Mouse (Mus musculus): ENCODE data around the gene Clpb.
"Not testable (repeated sequence)": the region's sequence is repeated elsewhere in the genome, so short reads cannot be mapped to it uniquely, and the experiment has no call there.

The Clpb gene

GRCm38 (mm10) chr7:101663514-101664159 is at the start of gene Clpb:
Gene Clpb, plus strand, starts transcription at chr7:101663633.
- DNase-seq (ENCODE audit: low spot score in 2 of 2): peak; percentile 84 to 94

- DNase-seq (ENCODE audit: low spot score in 2 of 2): peak in 1 of 2 experiments; percentile 51
Observed at GRCm38 (mm10) chr7:101615406-101615805, 48.0 kb upstream of the Clpb start.

- DNase-seq (ENCODE audit: low spot score in 2 of 2): no peak
Observed at GRCm38 (mm10) chr7:101616136-101616835, 47.1 kb upstream of the Clpb start.

- DNase-seq (ENCODE audit: low spot score in 2 of 2): no peak
Observed at GRCm38 (mm10) chr7:101617438-101618165, 45.8 kb upstream of the Clpb start.

- DNase-seq (ENCODE audit: low spot score in 2 of 2): no peak
Observed at GRCm38 (mm10) chr7:101618273-101618672, 45.2 kb upstream of the Clpb start.

- DNase-seq (ENCODE audit: low spot score in 2 of 2): peak; percentile 39 to 55
Observed at GRCm38 (mm10) chr7:101620373-101620772, 43.1 kb upstream of the Clpb start.

- not testable (repeated sequence) for DNase-seq (ENCODE audit: low spot score in 2 of 2)
Observed at GRCm38 (mm10) chr7:101621861-101622260, 41.6 kb upstream of the Clpb start.

- DNase-seq (ENCODE audit: low spot score in 2 of 2): no peak
Observed at GRCm38 (mm10) chr7:101624283-101624682, 39.1 kb upstream of the Clpb start.

- not testable (repeated sequence) for DNase-seq (ENCODE audit: low spot score in 2 of 2)
Observed at GRCm38 (mm10) chr7:101627166-101627565, 36.3 kb upstream of the Clpb start.

- no peak for DNase-seq (ENCODE audit: low spot score in 2 of 2)
Observed at GRCm38 (mm10) chr7:101628481-101628880, 35.0 kb upstream of the Clpb start.

- no peak for DNase-seq (ENCODE audit: low spot score in 2 of 2)
Observed at GRCm38 (mm10) chr7:101633629-101634177, 29.7 kb upstream of the Clpb start.

GRCm38 (mm10) chr7:101634513-101634912 is 28.9 kb upstream of the Clpb start:
- DNase-seq (ENCODE audit: low spot score in 2 of 2): no peak

- no peak for DNase-seq (ENCODE audit: low spot score in 2 of 2)
Observed at GRCm38 (mm10) chr7:101636056-101636455, 27.4 kb upstream of the Clpb start.

GRCm38 (mm10) chr7:101643879-101644278 is 19.6 kb upstream of the Clpb start:
- no peak for DNase-seq (ENCODE audit: low spot score in 2 of 2)

- no peak for DNase-seq (ENCODE audit: low spot score in 2 of 2)
Observed at GRCm38 (mm10) chr7:101649729-101650128, 13.7 kb upstream of the Clpb start.

- no peak for DNase-seq (ENCODE audit: low spot score in 2 of 2)
Observed at GRCm38 (mm10) chr7:101650565-101650964, 12.9 kb upstream of the Clpb start.

- no peak for DNase-seq (ENCODE audit: low spot score in 2 of 2)
Observed at GRCm38 (mm10) chr7:101653681-101654209, 9.7 kb upstream of the Clpb start.

GRCm38 (mm10) chr7:101654936-101655335 is 8.5 kb upstream of the Clpb start:
- DNase-seq (ENCODE audit: low spot score in 2 of 2): no peak

GRCm38 (mm10) chr7:101662006-101662405 is 1.4 kb upstream of the Clpb start:
- DNase-seq (ENCODE audit: low spot score in 2 of 2): no peak

GRCm38 (mm10) chr7:101666581-101666980 is 3.1 kb downstream of the Clpb start:
- DNase-seq (ENCODE audit: low spot score in 2 of 2): peak; percentile 23 to 42

GRCm38 (mm10) chr7:101671601-101672280 is 8.3 kb downstream of the Clpb start:
- no peak for DNase-seq (ENCODE audit: low spot score in 2 of 2)
